Mouse (Mus musculus) cerebellum, postnatal 36 days (tissue): ENCODE measurements around the gene Gm4869.
"Not testable (repeated sequence)": the region's sequence is repeated elsewhere in the genome, so short reads cannot be mapped to it uniquely, and the experiment has no call there.

Experiments
- DNase-seq, 2 experiments: peaks; one replicate each; pipeline ENCODE4 v3.0.0; 2021 to 2022; ENCODE audit warnings: mixed read lengths in 2 of 2

Gene Gm4869

DNA sequence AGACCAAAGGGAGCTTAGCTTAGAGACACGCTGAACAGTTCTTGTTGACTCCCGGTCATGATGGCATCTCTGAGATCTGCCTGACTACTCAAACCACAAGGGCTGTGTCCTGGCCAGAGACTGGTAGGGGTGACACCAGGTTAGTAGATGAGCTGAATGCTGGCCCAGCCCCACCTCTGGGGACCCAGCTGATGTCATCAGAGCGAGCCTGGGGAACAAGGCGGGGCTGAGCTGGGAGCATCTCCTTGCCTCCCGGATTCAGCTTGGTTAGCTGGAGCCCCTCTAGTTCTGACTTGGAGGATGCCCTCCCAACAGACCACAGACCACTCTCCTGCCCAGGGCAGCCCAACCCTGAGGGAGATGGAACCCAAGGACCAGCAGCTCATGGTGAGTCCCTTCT lies at the start of gene Gm4869:
Gm4869 (plus strand) TSS at position 301 of the 400 bp plus-strand sequence.
- no peak for DNase-seq

GRCm38 (mm10) chr5:140396166-140396940 lies 49.1 kb upstream of the Gm4869 start:
- no peak for DNase-seq

DNA sequence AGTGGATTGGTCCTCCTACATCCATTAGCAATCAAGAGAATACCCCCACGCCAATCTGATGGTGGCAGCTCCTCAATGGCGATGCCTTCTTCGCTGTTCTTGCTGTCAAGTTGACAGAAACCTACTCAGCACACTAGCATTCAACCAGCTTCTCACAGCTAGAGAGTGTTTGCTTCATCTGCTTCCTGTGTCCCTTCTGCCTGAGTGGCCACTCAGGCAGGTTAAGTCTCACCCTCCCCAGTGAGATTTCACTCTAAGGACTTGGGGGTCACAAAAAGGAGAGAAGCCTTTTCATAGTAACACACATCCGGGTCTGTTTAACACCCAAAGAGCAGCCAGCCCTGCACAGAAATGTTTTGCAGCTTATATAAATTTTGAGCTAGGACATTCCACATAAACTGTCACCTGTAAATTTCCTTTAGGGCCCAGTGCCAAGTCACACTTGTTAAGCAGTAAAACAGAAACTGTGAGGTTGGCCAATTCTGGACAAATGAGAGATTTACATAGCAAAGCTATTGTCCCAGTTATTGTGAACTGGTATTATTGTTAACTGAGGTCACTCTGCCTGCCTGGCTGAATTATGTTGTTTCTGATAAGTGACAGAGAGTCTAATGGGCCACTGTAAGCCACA lies 42.7 kb upstream of the Gm4869 start:
- DNase-seq = no peak

- no peak for DNase-seq
Measured at GRCm38 (mm10) chr5:140405126-140405525, 40.3 kb upstream of the Gm4869 start.

GRCm38 (mm10) chr5:140406666-140407065 lies 38.8 kb upstream of the Gm4869 start:
- no peak for DNase-seq

- no peak for DNase-seq
Measured at GRCm38 (mm10) chr5:140408801-140409200, 36.6 kb upstream of the Gm4869 start.

DNA sequence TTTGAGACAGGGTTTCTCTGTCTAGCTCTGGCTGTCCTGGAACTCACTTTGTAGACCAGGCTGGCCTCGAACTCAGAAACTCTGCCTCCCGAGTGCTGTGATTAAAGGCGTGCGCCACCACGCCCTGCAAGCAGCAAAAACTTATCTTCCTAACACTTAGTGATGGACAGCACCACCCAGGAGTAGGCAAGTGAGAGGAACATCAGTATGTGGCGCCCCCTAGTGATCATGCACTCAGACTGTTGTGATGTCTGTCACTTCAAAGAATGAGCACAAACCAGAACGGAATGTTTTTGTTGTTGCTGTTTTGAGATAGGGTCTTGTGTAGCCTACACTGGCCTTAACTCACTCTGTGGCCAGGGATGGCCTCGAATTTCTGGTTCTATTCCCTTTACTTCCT lies 34.1 kb upstream of the Gm4869 start:
- DNase-seq = peak; percentile 47 to 53

DNA sequence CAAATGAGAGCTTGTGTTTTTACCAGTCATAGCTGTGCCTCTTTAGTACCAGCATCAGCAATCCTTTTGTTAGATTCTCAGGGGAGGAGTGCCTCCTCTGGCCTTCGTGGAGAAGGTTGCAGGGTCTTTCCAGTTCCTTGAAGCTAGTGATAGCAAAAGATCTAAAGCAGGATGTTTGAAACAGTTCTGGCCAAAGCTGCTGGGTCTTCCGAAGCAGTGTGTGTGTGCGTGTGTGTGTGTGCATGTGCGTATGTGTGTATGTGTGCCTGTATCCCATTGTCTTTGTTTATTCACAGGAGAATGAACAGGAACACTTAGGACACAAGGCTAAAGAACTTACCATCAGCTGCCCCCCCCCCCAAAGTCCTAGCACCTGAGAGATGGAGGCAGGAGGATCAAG lies 30.8 kb upstream of the Gm4869 start:
- DNase-seq = no peak

GRCm38 (mm10) chr5:140418106-140418488 lies 27.3 kb upstream of the Gm4869 start:
- peak in 1 of 2 experiments; percentile 22 for DNase-seq

DNA sequence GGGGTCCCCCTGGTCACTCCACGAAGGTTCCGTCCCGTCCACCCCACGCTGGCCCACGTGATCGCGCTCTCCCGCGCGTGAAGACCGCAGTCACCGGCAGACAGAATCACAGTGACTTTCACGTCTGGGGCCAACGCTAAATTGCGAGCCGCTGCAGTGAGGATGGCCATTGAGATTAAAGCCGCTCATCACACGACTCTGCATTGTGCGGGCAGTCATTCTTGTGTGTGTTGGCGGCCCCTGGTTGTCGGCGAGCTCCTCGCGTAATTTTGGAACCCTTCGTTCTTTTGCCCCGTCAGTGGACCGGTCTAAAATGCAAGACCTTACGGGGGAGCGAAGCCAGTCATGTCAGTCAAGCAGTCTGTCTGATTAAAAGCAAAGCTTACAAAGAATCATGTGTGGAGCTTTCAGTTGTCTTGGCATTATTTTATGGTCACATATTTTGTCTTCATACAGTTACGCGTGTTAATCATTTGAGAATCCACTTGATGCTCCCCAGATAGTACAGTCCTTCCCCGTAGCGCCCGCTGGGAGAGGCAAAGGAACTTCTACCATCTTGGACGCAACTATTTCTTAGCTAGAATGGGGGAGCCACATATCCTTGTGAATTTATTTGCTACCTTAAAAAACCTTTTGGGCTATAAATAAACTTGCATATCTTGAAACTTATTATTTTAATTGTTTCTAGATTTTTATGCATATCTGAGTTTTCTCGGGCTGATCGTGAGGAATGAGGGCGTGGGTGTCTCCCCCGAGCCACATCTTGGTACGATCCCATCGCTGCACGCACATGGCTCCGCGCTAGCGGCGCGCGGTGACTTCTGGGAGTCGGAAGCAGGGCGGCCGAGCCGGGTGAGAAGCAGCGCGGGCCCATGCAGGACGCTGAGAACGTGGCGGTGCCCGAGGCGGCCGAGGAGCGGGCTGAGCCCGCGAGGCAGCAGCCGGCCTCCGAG lies 26.7 kb upstream of the Gm4869 start, which contains the start of gene Eif3b:
Eif3b (plus strand) TSS at position 840 of the 953 bp plus-strand sequence.
- peak; percentile 91 for DNase-seq

GRCm38 (mm10) chr5:140419442-140420080 lies 25.9 kb upstream of the Gm4869 start:
- DNase-seq = peak in 1 of 2 experiments; percentile 17

GRCm38 (mm10) chr5:140420616-140421015 lies 24.8 kb upstream of the Gm4869 start:
- no peak for DNase-seq

DNA sequence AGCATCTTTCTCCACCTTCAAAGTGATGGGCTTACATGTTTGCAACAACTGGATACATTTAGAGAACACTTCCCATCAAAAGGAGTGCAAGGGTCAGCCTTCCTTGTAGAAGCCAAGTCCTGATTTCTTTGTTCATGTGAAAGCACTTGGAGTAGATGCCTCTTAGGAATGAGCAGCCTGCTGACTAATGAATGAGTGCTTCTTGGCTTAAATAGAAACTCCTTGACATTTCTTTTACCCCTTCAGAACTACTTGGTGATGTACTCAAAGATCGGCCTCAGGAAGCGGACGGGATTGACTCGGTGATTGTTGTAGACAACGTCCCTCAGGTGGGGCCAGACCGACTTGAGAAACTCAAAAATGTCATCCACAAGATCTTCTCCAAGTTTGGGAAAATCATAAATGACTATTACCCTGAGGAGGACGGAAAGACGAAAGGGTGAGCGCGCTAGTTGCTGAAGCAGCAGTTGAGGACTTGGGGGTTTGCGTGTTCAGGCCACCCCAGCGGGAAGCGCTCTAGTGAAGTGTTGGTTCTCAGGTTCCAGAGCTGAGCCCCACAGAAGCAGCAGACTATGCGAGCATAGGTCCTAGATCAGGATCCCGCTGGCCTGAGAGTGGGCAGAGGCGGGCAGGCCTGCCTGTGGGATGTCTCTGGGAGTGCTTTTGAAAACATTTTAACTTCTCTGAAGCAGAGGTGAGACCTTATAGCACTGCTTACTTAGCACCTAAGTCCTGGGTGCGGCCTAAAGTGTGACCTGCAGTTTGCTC lies 20.2 kb upstream of the Gm4869 start:
- DNase-seq = no peak

GRCm38 (mm10) chr5:140439117-140439516 lies 6.3 kb upstream of the Gm4869 start:
- DNase-seq = not testable (repeated sequence)

- peak; percentile 41 to 45 for DNase-seq
Measured at GRCm38 (mm10) chr5:140441406-140441805, 4.0 kb upstream of the Gm4869 start.

DNA sequence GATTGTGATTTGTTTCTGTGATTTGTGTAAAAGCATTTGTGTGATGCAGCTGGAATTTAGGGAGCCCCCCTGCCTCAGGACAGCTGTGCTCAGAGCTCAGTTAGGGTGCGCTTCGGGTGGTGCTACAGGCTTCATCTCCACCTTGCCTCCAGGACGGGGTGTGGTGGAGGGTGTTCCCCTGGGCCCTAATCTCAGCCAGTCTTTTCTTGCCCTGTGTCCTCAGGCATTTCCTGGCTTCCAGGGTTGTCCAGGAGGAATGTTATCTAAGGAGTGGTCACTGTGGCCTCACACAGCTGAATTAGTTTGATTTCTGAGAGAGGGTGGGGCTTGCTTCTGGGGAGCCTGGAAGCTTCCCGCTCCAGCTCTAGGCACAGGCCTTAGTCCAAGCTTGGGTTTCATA lies 1.4 kb upstream of the Gm4869 start:
- no peak for DNase-seq

GRCm38 (mm10) chr5:140446054-140446453 lies 609 bp downstream of the Gm4869 start:
- no peak for DNase-seq

DNA sequence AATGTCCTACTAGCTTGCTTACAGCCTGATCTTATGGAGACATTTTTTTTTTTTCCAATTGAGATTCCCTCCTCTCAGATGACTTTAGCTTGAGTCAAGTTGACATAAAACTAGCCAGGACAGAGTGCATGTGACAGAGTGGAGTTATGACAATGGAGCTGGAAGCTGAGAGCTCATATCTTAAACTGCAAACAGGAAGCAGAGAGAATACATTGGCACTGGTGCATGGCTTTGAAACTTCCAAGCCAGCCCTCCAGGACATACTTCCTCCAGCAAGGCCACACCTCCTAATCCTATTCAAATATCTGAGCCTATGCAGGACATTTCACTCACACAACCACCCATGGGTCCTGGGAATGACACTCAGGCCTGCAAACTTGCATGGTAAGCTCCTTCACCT lies 9.0 kb downstream of the Gm4869 start:
- DNase-seq = no peak

DNA sequence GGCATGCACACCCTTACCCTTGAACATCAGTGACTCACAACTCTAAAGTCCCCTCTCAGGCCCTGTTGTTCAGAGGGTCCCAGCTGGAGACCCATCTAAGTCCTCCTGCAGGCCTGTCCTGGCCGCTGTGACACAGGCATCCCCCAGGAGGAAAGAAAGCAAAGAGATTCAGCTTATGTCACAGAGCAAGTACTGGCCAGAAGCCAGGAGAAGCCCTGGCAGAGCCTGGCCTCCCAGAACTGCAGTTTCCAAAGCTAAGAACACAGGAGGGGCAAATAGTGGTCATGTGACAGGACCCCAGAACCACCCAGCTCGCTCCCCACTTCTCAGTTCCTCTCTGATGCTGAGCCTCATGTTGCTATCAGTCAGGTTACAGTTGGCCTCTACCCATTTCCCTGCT lies 10.0 kb downstream of the Gm4869 start:
- DNase-seq = no peak

DNA sequence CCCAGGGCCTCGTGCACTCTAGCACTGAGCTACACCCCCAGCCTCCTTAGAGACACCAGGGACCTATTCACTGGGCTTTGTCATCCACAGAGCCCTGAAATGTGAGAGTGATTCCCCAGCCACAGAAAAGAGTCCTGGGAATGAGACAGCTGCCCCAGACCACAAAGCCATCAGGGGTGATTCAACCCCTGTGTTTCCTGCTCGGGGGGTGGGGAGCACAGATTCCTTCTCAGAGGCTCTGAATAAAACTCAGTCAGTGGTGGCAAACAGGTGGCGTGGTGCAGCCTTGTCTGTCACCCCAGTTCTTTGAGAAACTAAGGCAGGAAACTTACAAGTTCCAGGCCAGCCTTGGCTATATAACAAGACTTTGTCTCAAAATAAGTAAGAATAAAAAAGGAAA lies 16.0 kb downstream of the Gm4869 start:
- DNase-seq = no peak

GRCm38 (mm10) chr5:140463151-140463550 lies 17.7 kb downstream of the Gm4869 start:
- DNase-seq = not testable (repeated sequence)

DNA sequence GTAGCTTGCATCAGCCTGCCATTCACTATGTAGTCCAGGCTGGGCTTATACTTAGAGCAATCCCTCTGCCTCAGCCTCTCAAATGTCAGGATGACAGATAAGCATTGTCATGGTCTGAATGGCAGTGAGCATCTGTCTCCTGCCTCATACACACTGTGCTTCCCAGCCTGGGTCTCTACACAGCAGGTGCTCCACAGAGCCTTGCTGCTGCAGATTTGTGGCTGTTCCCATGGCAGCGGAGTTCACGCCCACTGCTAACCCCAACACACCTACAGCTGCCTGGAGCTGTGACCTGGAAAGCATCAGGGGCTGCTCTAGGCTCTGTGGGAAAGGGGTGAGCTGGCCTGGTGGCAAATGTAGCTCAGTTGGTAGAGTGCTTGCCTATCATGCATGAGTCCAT lies 19.5 kb downstream of the Gm4869 start:
- DNase-seq = no peak
